ENCODE assay signal across 27 mouse cellular contexts in genomic region chr1:23102881-23103280, GRCm38 (mm10). TPM values are rescaled to one million over a fixed set of nuclear protein-coding genes. Genes with fewer than 3 reads are reported as not detected.
"Had no signal": no experiment of that assay in that cellular context is flagged by ENCODE, and none has a peak within 500 bp of the region (broad histone marks: within the 10 kb centered on the region; RNA-seq: fewer than 3 reads in every experiment).

No protein-coding gene starts in this region.

- DNase-seq: liver, postnatal 0 days; lung, adult 2 months; lung, postnatal 14 days; lung, postnatal 36 days; right cerebral cortex, postnatal 14 days; thymus, adult 18-20 months; thymus, postnatal 14 days; thymus, postnatal 36 days had no signal

- H3K4me1 ChIP-seq: liver, embryonic 15.5 days; lung, embryonic 15.5 days; megakaryocyte, embryonic 14.5 days; midbrain, embryonic 13.5 days; midbrain, embryonic 15.5 days; neural tube, embryonic 12.5 days; stomach, embryonic 15.5 days had no signal

- H3K4me3 ChIP-seq: liver, embryonic 15.5 days; lung, embryonic 15.5 days; megakaryocyte, embryonic 14.5 days; midbrain, embryonic 13.5 days; midbrain, embryonic 15.5 days; neural tube, embryonic 12.5 days; stomach, embryonic 15.5 days had no signal

- H3K27ac ChIP-seq: liver, embryonic 15.5 days; lung, embryonic 15.5 days; macrophage; midbrain, embryonic 13.5 days; midbrain, embryonic 15.5 days; neural tube, embryonic 12.5 days; stomach, embryonic 15.5 days; stomach, postnatal 0 days had no signal

RNA-seq across cellular contexts. Expression of gene 4933415F23Rik, which starts 0.8 kb away (rescaled TPM):
- total RNA-seq: megakaryocyte progenitor cell, adult 5-6 weeks; monocyte, adult 5-6 weeks; neutrophil, adult 5-6 weeks had no signal
- polyA plus RNA-seq: liver, embryonic 15.5 days; liver, postnatal 0 days; lung, adult 2 months; lung, embryonic 15.5 days; lung, postnatal 0 days; macrophage; midbrain, embryonic 11.5 days; midbrain, embryonic 15.5 days; midbrain, postnatal 0 days; neural tube, embryonic 12.5 days; neural tube, embryonic 14.5 days; spleen, adult 2 months; stomach, embryonic 15.5 days; stomach, postnatal 0 days; thymus, postnatal 0 days; urinary bladder, adult 2 months had no signal
